Mouse (Mus musculus): Measurements from ENCODE around the gene Sv2a. TPM values are rescaled to one million over a fixed set of nuclear protein-coding genes. Genes with fewer than 3 reads are reported as not detected.
"Not testable (repeated sequence)": the region's sequence is repeated elsewhere in the genome, so short reads cannot be mapped to it uniquely, and the experiment has no call there.

Sv2a gene
- polyA plus RNA-seq, 1 experiment from 2014 or later, result 12.3 TPM

- not testable (repeated sequence) for H3K27me3 ChIP-seq (ENCODE audit: control insufficient read depth, insufficient read depth, low read length); H3K36me3 ChIP-seq (ENCODE audit: control insufficient read depth, insufficient read depth, low read length); H3K9me3 ChIP-seq (replicated peaks; ENCODE audit: control insufficient read depth, low read length)
- WGBS (ENCODE audit: insufficient replicate concordance), result 4% methylated on average over 29 of the region's 85 CpGs
- H3K4me1 ChIP-seq (ENCODE audit: control insufficient read depth, insufficient read depth, low read length), result peaks cover 21% of the 10 kb centered on the region
- H3K27ac ChIP-seq (ENCODE audit: low read depth, low read length), result peak within 1 kb of the TSS; percentile 87
- H3K4me3 ChIP-seq (ENCODE audit: low read depth, low read length), result peak within 1 kb of the TSS; percentile 32
- ATAC-seq (replicated peaks; ENCODE audit: insufficient number of reproducible peaks, low FRiP score, low TSS enrichment), result peak; percentile 81
- H3K4me2 ChIP-seq, result peak within 1 kb of the TSS; percentile 54
- H3K9ac ChIP-seq (ENCODE audit: low read depth, low read length), result peak within 1 kb of the TSS; percentile 59; the same call in 1 of the 2 replicates
Observed at GRCm38 (mm10) chr3:96239949-96240798, 59.2 kb downstream of the Sv2a start, which contains the start of gene Hist2h2aa2. Gene Hist2h2aa2 (minus strand): TSS chr3:96240276.

GRCm38 (mm10) chr3:96240799-96241197 is 59.8 kb downstream of the Sv2a start:
- WGBS (ENCODE audit: insufficient replicate concordance), result 79% methylated on average over 9 of the region's 9 CpGs
- H3K4me3 ChIP-seq (ENCODE audit: low read depth, low read length), result peak overlapping the region; percentile 21
- ATAC-seq (replicated peaks; ENCODE audit: insufficient number of reproducible peaks, low FRiP score, low TSS enrichment), result no peak

GRCm38 (mm10) chr3:96243921-96244572 is 63.1 kb downstream of the Sv2a start:
- 75% methylated on average over 7 of the region's 7 CpGs for WGBS (ENCODE audit: insufficient replicate concordance)
- peak overlapping the region; percentile 94 for H3K27ac ChIP-seq (ENCODE audit: low read depth, low read length)
- no peaks in the 10 kb centered on the region for H3K27me3 ChIP-seq (ENCODE audit: control insufficient read depth, insufficient read depth, low read length)
- H3K9ac ChIP-seq (ENCODE audit: low read depth, low read length), result peak overlapping the region; percentile 79
- no peaks in the 10 kb centered on the region for H3K36me3 ChIP-seq (ENCODE audit: control insufficient read depth, insufficient read depth, low read length)
- no peaks in the 10 kb centered on the region for H3K9me3 ChIP-seq (replicated peaks; ENCODE audit: control insufficient read depth, low read length)
- no peak for ATAC-seq (replicated peaks; ENCODE audit: insufficient number of reproducible peaks, low FRiP score, low TSS enrichment)
- H3K4me3 ChIP-seq (ENCODE audit: low read depth, low read length), result peak overlapping the region; percentile 45; the same call in 1 of the 2 replicates
- H3K4me2 ChIP-seq, result peak overlapping the region; percentile 66
- peaks cover 17% of the 10 kb centered on the region for H3K4me1 ChIP-seq (ENCODE audit: control insufficient read depth, insufficient read depth, low read length)

More at GRCm38 (mm10) chr3:96240799-96241197, 59.8 kb downstream of the Sv2a start:
- Histone ChIP-seq H3K9me3 (replicated peaks; ENCODE audit: control insufficient read depth, low read length) (no peaks in the 10 kb centered on the region), H3K4me1 (ENCODE audit: control insufficient read depth, insufficient read depth, low read length) (peaks cover 21% of the 10 kb centered on the region), H3K4me2 (peak overlapping the region; percentile 54), H3K9ac (ENCODE audit: low read depth, low read length) (peak overlapping the region; percentile 59; the same call in 1 of the 2 replicates), H3K27me3 (ENCODE audit: control insufficient read depth, insufficient read depth, low read length) (no peaks in the 10 kb centered on the region), H3K27ac (ENCODE audit: low read depth, low read length) (peak overlapping the region; percentile 87), H3K36me3 (ENCODE audit: control insufficient read depth, insufficient read depth, low read length) (no peaks in the 10 kb centered on the region)

Small RNA genes lying within 50 kb of the gene (microRNA-seq; reads per million reads assigned to microRNA genes)
- 1.0 reads per million, percentile 13 among the genes with 10 or more reads in this experiment for gene Gm44492 (ENCODE audit: borderline number of aligned reads)
- gene Gm47311 (ENCODE audit: borderline number of aligned reads), result not detected

Other genes with a start within 250 kb of the Sv2a start
- 69.5 and 82.2 TPM in 2 replicates for gene Plekho1, start 185.2 kb upstream of the Sv2a start, polyA plus RNA-seq (2014; fragmentation: Nextera tagmentation; extraction: Ambion mirVana)
- gene Vps45, start 122.7 kb upstream of the Sv2a start, polyA plus RNA-seq (2014; fragmentation: Nextera tagmentation; extraction: Ambion mirVana), result 20.4 and 23.9 TPM in 2 replicates
- gene Otud7b, start 76.6 kb upstream of the Sv2a start, polyA plus RNA-seq (2014; fragmentation: Nextera tagmentation; extraction: Ambion mirVana), result 8.7 and 9.3 TPM in 2 replicates
- gene Mtmr11, start 19.1 kb upstream of the Sv2a start, polyA plus RNA-seq (2014; fragmentation: Nextera tagmentation; extraction: Ambion mirVana), result 8.6 and 10.4 TPM in 2 replicates
- 119 and 126 TPM in 2 replicates for gene Sf3b4, start 8.8 kb upstream of the Sv2a start, polyA plus RNA-seq (2014; fragmentation: Nextera tagmentation; extraction: Ambion mirVana)
- 47.5 and 49.6 TPM in 2 replicates for gene Bola1, start 38.6 kb downstream of the Sv2a start, polyA plus RNA-seq (2014; fragmentation: Nextera tagmentation; extraction: Ambion mirVana)
- not detected in 2 replicates for gene Hist2h2ab, start 38.7 kb downstream of the Sv2a start, polyA plus RNA-seq (2014; fragmentation: Nextera tagmentation; extraction: Ambion mirVana)
- 3.6 and 5.5 TPM in 2 replicates for gene Hist2h2ac, start 39.7 kb downstream of the Sv2a start, polyA plus RNA-seq (2014; fragmentation: Nextera tagmentation; extraction: Ambion mirVana)
- 3.3 and 5.4 TPM in 2 replicates for gene Hist2h2be, start 40.0 kb downstream of the Sv2a start, polyA plus RNA-seq (2014; fragmentation: Nextera tagmentation; extraction: Ambion mirVana)
- 1.8 and 2.6 TPM in 2 replicates for gene Hist2h3c2, start 58.0 kb downstream of the Sv2a start, polyA plus RNA-seq (2014; fragmentation: Nextera tagmentation; extraction: Ambion mirVana)
- 17.2 and 27.4 TPM in 2 replicates for gene Hist2h2aa2, start 59.1 kb downstream of the Sv2a start, polyA plus RNA-seq (2014; fragmentation: Nextera tagmentation; extraction: Ambion mirVana)
- 7.9 and 13.4 TPM in 2 replicates for gene Hist2h2aa1, start 64.3 kb downstream of the Sv2a start, polyA plus RNA-seq (2014; fragmentation: Nextera tagmentation; extraction: Ambion mirVana)
- 0.66 and 1.2 TPM in 2 replicates for gene Hist2h3c1, start 65.5 kb downstream of the Sv2a start, polyA plus RNA-seq (2014; fragmentation: Nextera tagmentation; extraction: Ambion mirVana)
- 1.3 and 2.7 TPM in 2 replicates for gene Hist2h4, start 82.2 kb downstream of the Sv2a start, polyA plus RNA-seq (2014; fragmentation: Nextera tagmentation; extraction: Ambion mirVana)
- 24.3 and 29.5 TPM in 2 replicates for gene Hist2h3b, start 87.5 kb downstream of the Sv2a start, polyA plus RNA-seq (2014; fragmentation: Nextera tagmentation; extraction: Ambion mirVana)
- gene Hist2h2bb, start 88.6 kb downstream of the Sv2a start, polyA plus RNA-seq (2014; fragmentation: Nextera tagmentation; extraction: Ambion mirVana), result 6.6 and 7.1 TPM in 2 replicates
- gene Fcgr1, start 112.8 kb downstream of the Sv2a start, polyA plus RNA-seq (2014; fragmentation: Nextera tagmentation; extraction: Ambion mirVana), result 0.89 and 1.3 TPM in 2 replicates